Mouse (Mus musculus) lung, embryonic 16.5 days (tissue): Measurements from ENCODE around the gene Nprl2. TPM values are rescaled to one million over a fixed set of nuclear protein-coding genes. Genes with fewer than 3 reads are reported as not detected.

Experiments used
- ATAC-seq: fragments of 200-750 bp; cut with Nextera tagmentation; 2 replicates; pipeline ENCODE4 v1.8.0; 2017; ENCODE audit warnings: low read depth, mild to moderate bottlenecking, moderate library complexity
- H3K27ac ChIP-seq: fragments of 300-500 bp; sonication (generic); 2 replicates; pipeline ENCODE4 v1.5.1; 2014; ENCODE audit warnings: mild to moderate bottlenecking, control low read depth, low read length
- H3K27me3 ChIP-seq: fragments of 300-500 bp; sonication (generic); 2 replicates; pipeline ENCODE4 v1.6.1; 2014; ENCODE audit warnings: low read depth, low read length, mixed read lengths; ENCODE audit not compliant: control insufficient read depth, insufficient read depth
- H3K36me3 ChIP-seq: fragments of 300-500 bp; sonication (generic); 2 replicates; pipeline ENCODE4 v1.6.1; 2014; ENCODE audit warnings: low read length; ENCODE audit not compliant: control insufficient read depth, insufficient read depth
- H3K4me1 ChIP-seq: fragments of 300-500 bp; sonication (generic); replicated peaks from 2 replicates; pipeline ENCODE4 v1.6.1; 2014; ENCODE audit warnings: low read length, mixed read lengths; ENCODE audit not compliant: control insufficient read depth, insufficient read depth
- H3K4me2 ChIP-seq: fragments of 300-500 bp; sonication (generic); 2 replicates; pipeline ENCODE4 v1.6.1; 2014; ENCODE audit warnings: low read depth, low read length, control low read depth
- H3K4me3 ChIP-seq: fragments of 300-500 bp; sonication (generic); 2 replicates; pipeline ENCODE4 v1.5.1; 2014; ENCODE audit warnings: mild to moderate bottlenecking, low read length, control low read depth
- H3K9ac ChIP-seq: fragments of 300-500 bp; sonication (generic); 2 replicates; pipeline ENCODE4 v1.6.1; 2014; ENCODE audit warnings: low read length, control low read depth
- H3K9me3 ChIP-seq: fragments of 300-500 bp; sonication (generic); 2 replicates; pipeline ENCODE4 v1.6.1; 2016; ENCODE audit warnings: low read length; ENCODE audit not compliant: control insufficient read depth
- WGBS: fragments of 180-500 bp; shearing (Covaris S2); extraction: QIAGEN DNeasy Blood & Tissue Kit; methylation state at CpG from one replicate; pipeline ENCODE4 v1.1.7; 2014; 5-methylcytosine and 5-hydroxymethylcytosine counted together
- polyA plus RNA-seq: library from polyadenylated mRNA; unstranded; fragments of >200 nt; fragmentation: Nextera tagmentation; extraction: Ambion mirVana; gene quantifications from 2 replicates; pipeline ENCODE4 v1.2.1, GENCODE M21; 2015

Nprl2 gene
- polyA plus RNA-seq, 1 experiment from 2014 or later: 43.7 TPM

GRCm38 (mm10) chr9:107542721-107543120 lies 695 bp downstream of the Nprl2 start:
- peaks cover 31% of the 10 kb centered on the region for H3K36me3 ChIP-seq

GRCm38 (mm10) chr9:107543299-107543698 lies 1.3 kb downstream of the Nprl2 start:
- 0 out of 2 replicates have a peak overlapping the region, but pooled peaks have one; percentile 93 for H3K4me2 ChIP-seq
- peaks cover 25% of the 10 kb centered on the region for H3K36me3 ChIP-seq
- H3K9ac ChIP-seq: no peak overlapping the region
- no peak overlapping the region for H3K27ac ChIP-seq
- ATAC-seq: no peak
- H3K4me1 ChIP-seq: peaks cover 27% of the 10 kb centered on the region
- H3K4me3 ChIP-seq: no peak overlapping the region
- H3K9me3 ChIP-seq: no peaks in the 10 kb centered on the region
- H3K27me3 ChIP-seq: no peaks in the 10 kb centered on the region
- 78% methylated on average over 11 of the region's 11 CpGs for WGBS

More at GRCm38 (mm10) chr9:107542721-107543120, 695 bp downstream of the Nprl2 start:
- H3K4me3 ChIP-seq: peak overlapping the region; percentile 67
- peaks cover 27% of the 10 kb centered on the region for H3K4me1 ChIP-seq
- no peak overlapping the region for H3K27ac ChIP-seq
- no peak for ATAC-seq
- H3K9ac ChIP-seq: peak overlapping the region; percentile 81
- no peaks in the 10 kb centered on the region for H3K9me3 ChIP-seq
- H3K4me2 ChIP-seq: peak overlapping the region; percentile 93
- no peaks in the 10 kb centered on the region for H3K27me3 ChIP-seq
- WGBS: 35% methylated on average over 8 of the region's 8 CpGs

DNA sequence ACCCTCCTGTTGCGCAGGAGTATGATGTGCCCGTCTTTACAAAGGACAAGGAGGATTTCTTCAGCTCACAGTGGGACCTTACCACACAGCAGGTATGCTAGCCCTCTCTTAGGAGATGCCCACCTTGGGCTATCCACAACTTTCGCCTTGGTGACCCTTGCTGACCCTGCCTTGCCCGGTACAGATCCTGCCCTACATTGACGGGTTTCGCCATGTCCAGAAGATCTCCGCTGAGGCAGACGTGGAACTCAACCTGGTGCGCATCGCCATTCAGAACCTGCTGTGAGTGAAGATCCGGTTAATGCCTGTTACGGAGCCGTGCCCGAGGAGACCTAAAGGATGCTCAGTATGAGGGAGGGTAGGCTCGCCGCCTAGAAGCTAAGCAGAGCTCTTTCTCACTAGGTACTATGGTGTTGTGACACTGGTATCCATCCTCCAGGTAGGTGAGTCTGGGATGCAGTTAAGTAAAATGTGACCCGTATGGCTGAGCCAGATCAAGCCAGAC lies 2.2 kb downstream of the Nprl2 start:
- Histone ChIP-seq H3K4me3 (no peak overlapping the region), H3K4me2 (no peak overlapping the region), H3K4me1 (peaks cover 27% of the 10 kb centered on the region), H3K27ac (no peak overlapping the region), H3K9me3 (no peaks in the 10 kb centered on the region), H3K9ac (no peak overlapping the region), H3K27me3 (no peaks in the 10 kb centered on the region), H3K36me3 (peaks cover 17% of the 10 kb centered on the region)
- WGBS: 94% methylated on average over 17 of the region's 17 CpGs
- ATAC-seq: no peak

DNA sequence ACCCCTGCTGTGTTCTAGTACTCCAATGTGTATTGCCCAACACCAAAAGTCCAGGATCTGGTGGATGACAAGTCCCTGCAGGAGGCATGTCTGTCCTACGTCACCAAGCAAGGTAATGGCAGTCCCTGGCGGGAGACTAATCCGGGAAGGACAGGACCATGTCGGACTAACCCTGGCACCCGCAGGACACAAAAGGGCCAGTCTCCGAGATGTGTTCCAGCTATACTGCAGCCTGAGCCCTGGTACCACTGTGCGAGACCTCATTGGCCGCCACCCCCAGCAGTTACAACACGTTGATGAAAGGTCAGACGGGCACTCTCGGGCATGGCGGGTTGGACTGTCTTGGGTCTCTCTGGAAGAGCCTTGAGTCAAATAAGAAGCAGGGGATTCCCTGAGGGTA lies 2.7 kb downstream of the Nprl2 start:
- Histone ChIP-seq H3K27ac (no peak overlapping the region), H3K9ac (no peak overlapping the region), H3K9me3 (no peaks in the 10 kb centered on the region), H3K36me3 (peaks cover 13% of the 10 kb centered on the region), H3K4me2 (no peak overlapping the region), H3K4me3 (no peak overlapping the region), H3K27me3 (no peaks in the 10 kb centered on the region), H3K4me1 (peaks cover 27% of the 10 kb centered on the region)
- no peak for ATAC-seq
- 93% methylated on average over 12 of the region's 12 CpGs for WGBS

DNA sequence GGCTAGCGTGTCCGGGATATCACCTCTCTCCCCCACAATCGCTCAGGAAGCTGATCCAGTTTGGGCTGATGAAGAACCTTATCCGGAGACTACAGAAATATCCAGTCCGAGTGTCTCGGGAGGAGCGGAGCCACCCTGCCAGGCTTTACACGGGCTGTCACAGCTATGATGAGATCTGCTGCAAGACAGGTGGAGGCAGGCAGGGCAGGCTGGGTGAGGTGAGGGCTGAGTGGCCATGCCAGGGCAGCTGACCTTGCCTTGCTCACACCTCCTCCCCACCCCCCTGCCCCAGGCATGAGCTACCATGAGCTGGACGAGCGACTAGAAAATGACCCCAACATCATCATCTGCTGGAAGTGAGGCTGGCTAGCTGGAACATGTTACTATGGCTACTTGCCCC lies 3.2 kb downstream of the Nprl2 start:
- no peak overlapping the region for H3K27ac ChIP-seq
- H3K4me1 ChIP-seq: peaks cover 27% of the 10 kb centered on the region
- H3K4me2 ChIP-seq: no peak overlapping the region
- H3K9ac ChIP-seq: no peak overlapping the region
- WGBS: 77% methylated on average over 10 of the region's 10 CpGs
- ATAC-seq: no peak
- H3K4me3 ChIP-seq: no peak overlapping the region
- H3K36me3 ChIP-seq: peaks cover 10% of the 10 kb centered on the region; the same call in 1 of the 2 replicates
- no peaks in the 10 kb centered on the region for H3K9me3 ChIP-seq
- no peaks in the 10 kb centered on the region for H3K27me3 ChIP-seq

- Histone ChIP-seq H3K4me2 (no peak overlapping the region), H3K9ac (no peak overlapping the region), H3K4me1 (peaks cover 29% of the 10 kb centered on the region), H3K27me3 (no peaks in the 10 kb centered on the region), H3K9me3 (no peaks in the 10 kb centered on the region), H3K36me3 (peaks cover 10% of the 10 kb centered on the region; the same call in 1 of the 2 replicates), H3K4me3 (no peak overlapping the region), H3K27ac (no peak overlapping the region)
- ATAC-seq: no peak
- 13% methylated on average over 3 of the region's 3 CpGs for WGBS
These were observed 3.6 kb downstream of the Nprl2 start for GRCm38 (mm10) chr9:107545602-107546001.

- no peaks in the 10 kb centered on the region for H3K9me3 ChIP-seq
- H3K27ac ChIP-seq: no peak within 1 kb of the TSS
- peaks cover 10% of the 10 kb centered on the region; the same call in 1 of the 2 replicates for H3K36me3 ChIP-seq
- H3K27me3 ChIP-seq: no peaks in the 10 kb centered on the region
- peak within 1 kb of the TSS; percentile 49 for H3K4me2 ChIP-seq
- H3K4me1 ChIP-seq: peaks cover 33% of the 10 kb centered on the region
- H3K9ac ChIP-seq: 0 out of 2 replicates have a peak within 1 kb of the TSS, but pooled peaks have one; percentile 31
- 2% methylated on average over 20 of the region's 20 CpGs for WGBS
- ATAC-seq: peak; percentile 62
- H3K4me3 ChIP-seq: peak within 1 kb of the TSS; percentile 26
These were observed 5.0 kb downstream of the Nprl2 start, which contains the start of gene Zmynd10 for GRCm38 (mm10) chr9:107547026-107547425. Zmynd10 (plus strand) TSS chr9:107547298.

- peaks cover 35% of the 10 kb centered on the region for H3K4me1 ChIP-seq
- H3K27me3 ChIP-seq: no peaks in the 10 kb centered on the region
- 80% methylated on average over 5 of the region's 5 CpGs for WGBS
- H3K4me3 ChIP-seq: no peak overlapping the region
- H3K9ac ChIP-seq: no peak overlapping the region
- no peak overlapping the region for H3K27ac ChIP-seq
- H3K36me3 ChIP-seq: peaks cover 10% of the 10 kb centered on the region; the same call in 1 of the 2 replicates
- ATAC-seq: no peak
- no peaks in the 10 kb centered on the region for H3K9me3 ChIP-seq
- H3K4me2 ChIP-seq: no peak overlapping the region
These were observed 5.9 kb downstream of the Nprl2 start for GRCm38 (mm10) chr9:107547957-107548356.

- Histone ChIP-seq H3K4me2 (no peak overlapping the region), H3K4me3 (no peak overlapping the region), H3K27me3 (no peaks in the 10 kb centered on the region), H3K36me3 (peaks cover 10% of the 10 kb centered on the region; the same call in 1 of the 2 replicates), H3K9ac (no peak overlapping the region), H3K4me1 (peaks cover 43% of the 10 kb centered on the region), H3K9me3 (no peaks in the 10 kb centered on the region), H3K27ac (no peak overlapping the region)
- ATAC-seq: no peak
- WGBS: 82% methylated on average over 10 of the region's 10 CpGs
These were observed 6.8 kb downstream of the Nprl2 start for GRCm38 (mm10) chr9:107548820-107549219.
